Mouse (Mus musculus): ENCODE data around the gene RPS10-NUDT3. TPM values are rescaled to one million over a fixed set of nuclear protein-coding genes. Genes with fewer than 3 reads are reported as not detected.

The RPS10-NUDT3 gene
- not detected in 2 replicates for polyA plus RNA-seq (2016; fragmentation: Nextera tagmentation; extraction: Ambion mirVana)

DNA sequence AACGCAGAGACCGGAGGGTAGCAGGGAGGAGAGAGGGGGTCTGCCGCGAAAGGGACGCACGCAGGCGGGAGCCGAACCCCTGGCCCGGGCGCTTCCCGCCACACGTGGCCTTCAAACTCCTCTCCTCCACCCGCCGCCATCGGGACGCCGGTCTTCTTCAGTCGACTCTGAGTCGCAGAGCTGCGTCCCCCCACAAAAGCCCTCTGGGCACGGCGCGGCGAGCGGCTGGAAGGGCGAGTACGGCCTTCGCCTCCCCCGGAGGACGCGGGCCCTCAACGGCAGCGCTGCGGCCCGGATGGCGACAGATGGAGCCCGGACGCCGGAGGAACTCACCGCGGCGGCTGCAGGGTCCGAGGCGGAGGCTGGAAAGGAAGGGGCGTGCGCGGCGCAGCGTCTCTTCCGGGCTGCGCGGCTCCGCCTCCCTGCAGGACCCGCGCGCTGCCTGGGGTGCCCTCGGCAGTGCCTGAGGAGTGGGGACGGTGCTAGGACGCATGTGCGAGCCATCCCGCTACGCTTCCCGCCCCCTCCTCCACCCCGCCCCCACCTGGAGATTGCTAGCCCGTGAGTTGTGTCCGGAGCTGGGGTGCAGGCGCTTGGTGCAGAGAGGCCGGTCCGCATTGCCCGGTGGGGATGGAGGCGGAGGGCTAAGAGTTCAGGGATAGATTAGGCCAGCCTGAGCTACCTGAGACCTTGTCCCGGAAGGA is at the start of gene RPS10-NUDT3:
Gene RPS10-NUDT3 (minus strand): TSS at position 352 of the 704 bp plus-strand sequence.
- H3K4me1 ChIP-seq, result peaks cover 41% of the 10 kb centered on the region
- H3K27me3 ChIP-seq (ENCODE audit: low read depth, poor library complexity, severe bottlenecking), result no peaks in the 10 kb centered on the region
- no peaks in the 10 kb centered on the region for H3K9me3 ChIP-seq (replicated peaks)

DNA sequence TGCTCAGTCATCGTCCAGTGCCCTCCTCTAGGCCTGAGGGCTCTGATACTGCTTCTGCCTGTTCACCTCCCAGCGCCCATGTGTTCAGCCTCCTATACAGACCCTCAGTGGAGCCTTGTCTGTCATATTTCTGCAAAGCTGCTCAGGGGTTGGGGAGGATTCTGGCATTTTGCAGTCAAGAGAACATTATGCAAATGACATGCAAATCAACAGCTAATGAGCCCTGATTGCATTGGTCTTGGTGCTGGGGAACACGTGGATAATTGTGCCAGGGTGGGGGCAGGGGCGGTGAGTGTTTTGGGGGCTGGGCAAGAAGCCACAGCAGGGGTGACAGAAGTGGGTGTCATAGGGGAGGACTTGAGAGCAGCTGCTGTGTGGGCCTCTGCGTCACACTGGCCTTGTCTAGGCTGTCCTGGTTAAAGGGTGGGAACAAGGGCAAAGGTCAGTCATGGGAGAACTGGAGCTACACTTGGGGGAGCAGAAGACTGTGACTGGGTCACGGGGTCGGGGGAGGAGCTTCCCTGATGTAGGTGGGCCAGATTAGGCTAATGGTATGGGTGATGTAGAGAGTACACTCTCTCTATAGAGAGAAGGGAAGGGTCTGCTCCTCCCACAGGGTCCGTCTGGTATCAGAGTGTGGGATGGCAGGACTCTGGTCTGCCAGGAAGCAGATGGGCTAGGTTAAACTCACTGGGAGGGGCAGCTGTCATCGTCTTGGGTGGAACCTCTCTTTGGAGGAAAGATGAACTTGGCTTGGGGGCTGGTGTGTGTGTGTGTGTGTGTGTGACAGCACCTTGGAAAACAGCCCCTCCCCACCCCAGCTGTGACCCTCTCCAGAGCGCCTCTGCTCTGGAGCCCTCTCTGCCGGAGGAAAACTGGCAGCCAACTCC is 44.1 kb upstream of the RPS10-NUDT3 start:
- H3K36me3 ChIP-seq, result no peaks in the 10 kb centered on the region
- DNase-seq (ENCODE audit: low spot score), result no peak
- 45% methylated on average over 11 of the region's 11 CpGs for WGBS
- H3K9me3 ChIP-seq (replicated peaks), result no peaks in the 10 kb centered on the region
- H3K4me3 ChIP-seq, result no peak overlapping the region
- peaks cover 18% of the 10 kb centered on the region for H3K27me3 ChIP-seq (ENCODE audit: low read depth, poor library complexity, severe bottlenecking)
- H3K27ac ChIP-seq (replicated peaks), result peak overlapping the region; percentile 52
- peaks cover 31% of the 10 kb centered on the region for H3K4me1 ChIP-seq

More for the DNA sequence above, at the start of gene RPS10-NUDT3:
- under 1% methylated on average over 72 of the region's 72 CpGs for WGBS
- Histone ChIP-seq H3K36me3 (peaks cover 43% of the 10 kb centered on the region), H3K27ac (replicated peaks) (peak within 1 kb of the TSS; percentile 96), H3K4me3 (peak within 1 kb of the TSS; percentile 82)
- DNase-seq (ENCODE audit: low spot score), result peak; percentile 95

GRCm38 (mm10) chr17:27677756-27678155 is 42.7 kb upstream of the RPS10-NUDT3 start:
- no peak for DNase-seq (ENCODE audit: low spot score)
- WGBS, result 91% methylated on average over 5 of the region's 5 CpGs
- Histone ChIP-seq H3K27ac (replicated peaks) (no peak overlapping the region), H3K9me3 (replicated peaks) (no peaks in the 10 kb centered on the region), H3K4me1 (peaks cover 31% of the 10 kb centered on the region), H3K36me3 (no peaks in the 10 kb centered on the region), H3K4me3 (no peak overlapping the region), H3K27me3 (ENCODE audit: low read depth, poor library complexity, severe bottlenecking) (peaks cover 4% of the 10 kb centered on the region; the same call in 1 of the 2 replicates)

- no peaks in the 10 kb centered on the region for H3K27me3 ChIP-seq (ENCODE audit: low read depth, poor library complexity, severe bottlenecking)
- WGBS, result 73% methylated on average over 7 of the region's 7 CpGs
- no peak overlapping the region for H3K4me3 ChIP-seq
- no peak for DNase-seq (ENCODE audit: low spot score)
- no peaks in the 10 kb centered on the region for H3K9me3 ChIP-seq (replicated peaks)
- peaks cover 31% of the 10 kb centered on the region for H3K4me1 ChIP-seq
- no peak overlapping the region for H3K27ac ChIP-seq (replicated peaks)
- no peaks in the 10 kb centered on the region for H3K36me3 ChIP-seq
These were observed 41.2 kb upstream of the RPS10-NUDT3 start for GRCm38 (mm10) chr17:27676270-27676669.

GRCm38 (mm10) chr17:27675453-27675852 is 40.4 kb upstream of the RPS10-NUDT3 start:
- DNase-seq (ENCODE audit: low spot score), result no peak
- H3K27ac ChIP-seq (replicated peaks), result no peak overlapping the region
- H3K36me3 ChIP-seq, result no peaks in the 10 kb centered on the region
- no peaks in the 10 kb centered on the region for H3K27me3 ChIP-seq (ENCODE audit: low read depth, poor library complexity, severe bottlenecking)
- peaks cover 31% of the 10 kb centered on the region for H3K4me1 ChIP-seq
- WGBS, result 74% methylated on average over 9 of the region's 9 CpGs
- no peak overlapping the region for H3K4me3 ChIP-seq
- no peaks in the 10 kb centered on the region for H3K9me3 ChIP-seq (replicated peaks)

GRCm38 (mm10) chr17:27673945-27674344 is 38.9 kb upstream of the RPS10-NUDT3 start:
- no peak for DNase-seq (ENCODE audit: low spot score)
- no peaks in the 10 kb centered on the region for H3K9me3 ChIP-seq (replicated peaks)
- H3K27me3 ChIP-seq (ENCODE audit: low read depth, poor library complexity, severe bottlenecking), result no peaks in the 10 kb centered on the region
- peaks cover 18% of the 10 kb centered on the region for H3K4me1 ChIP-seq
- no peak overlapping the region for H3K27ac ChIP-seq (replicated peaks)
- no peaks in the 10 kb centered on the region for H3K36me3 ChIP-seq
- H3K4me3 ChIP-seq, result no peak overlapping the region
- WGBS, result 90% methylated on average over 7 of the region's 7 CpGs

DNA sequence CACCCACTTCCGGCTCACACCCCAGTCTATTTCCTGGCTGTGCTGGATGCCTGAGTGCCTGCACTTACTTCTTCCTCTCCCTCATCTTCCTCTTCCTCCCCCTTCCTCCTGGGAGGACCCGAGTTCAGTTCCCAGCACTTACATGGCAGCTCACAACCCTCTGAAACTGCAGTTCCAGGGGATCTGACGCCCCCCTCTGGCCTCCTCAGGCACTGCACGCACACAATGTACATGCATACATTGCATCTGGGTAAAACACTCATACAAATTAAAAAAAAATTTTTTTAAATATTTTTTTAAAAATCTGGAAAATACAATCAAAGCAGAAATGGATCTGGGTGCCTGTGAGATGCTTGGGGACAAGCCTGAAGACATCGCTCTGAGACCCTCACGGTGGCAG is 36.7 kb upstream of the RPS10-NUDT3 start:
- Histone ChIP-seq H3K9me3 (replicated peaks) (no peaks in the 10 kb centered on the region), H3K27me3 (ENCODE audit: low read depth, poor library complexity, severe bottlenecking) (no peaks in the 10 kb centered on the region), H3K27ac (replicated peaks) (no peak overlapping the region), H3K4me1 (peaks cover 11% of the 10 kb centered on the region; the same call in 1 of the 2 replicates), H3K36me3 (no peaks in the 10 kb centered on the region), H3K4me3 (no peak overlapping the region)
- 83% methylated on average over 6 of the region's 6 CpGs for whole genome bisulfite sequencing
- no peak for DNase-seq (ENCODE audit: low spot score)

- Histone ChIP-seq H3K4me1 (peaks cover 19% of the 10 kb centered on the region), H3K36me3 (no peaks in the 10 kb centered on the region), H3K27me3 (ENCODE audit: low read depth, poor library complexity, severe bottlenecking) (peaks cover 41% of the 10 kb centered on the region), H3K27ac (replicated peaks) (no peak overlapping the region), H3K4me3 (no peak overlapping the region), H3K9me3 (replicated peaks) (no peaks in the 10 kb centered on the region)
- DNase-seq (ENCODE audit: low spot score), result no peak
- WGBS, result 79% methylated on average over 7 of the region's 7 CpGs
These were observed 23.7 kb upstream of the RPS10-NUDT3 start for GRCm38 (mm10) chr17:27658767-27659166.

DNA sequence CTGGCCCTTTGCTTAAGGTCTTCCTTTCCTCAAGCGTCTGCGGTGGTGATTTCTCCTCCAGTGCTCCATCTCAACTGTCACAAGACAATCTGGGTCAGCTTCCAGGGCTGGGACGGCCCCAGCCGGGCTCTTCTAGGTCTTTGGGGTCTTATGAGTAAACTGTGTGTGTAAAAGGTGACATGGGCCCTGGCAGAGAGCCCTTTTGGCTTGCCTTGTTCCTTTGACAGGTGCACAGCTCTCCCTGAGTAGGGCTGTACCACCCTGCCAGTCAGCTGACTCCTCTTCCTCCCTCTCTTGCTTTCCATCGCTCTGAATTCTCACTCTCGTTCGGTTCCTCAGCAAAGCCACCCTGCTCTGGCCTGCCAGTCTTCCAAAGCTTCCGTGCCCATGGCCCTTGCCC is 22.1 kb upstream of the RPS10-NUDT3 start:
- Histone ChIP-seq H3K36me3 (no peaks in the 10 kb centered on the region), H3K9me3 (replicated peaks) (no peaks in the 10 kb centered on the region), H3K4me3 (no peak overlapping the region), H3K27ac (replicated peaks) (no peak overlapping the region), H3K27me3 (ENCODE audit: low read depth, poor library complexity, severe bottlenecking) (peaks cover 44% of the 10 kb centered on the region), H3K4me1 (peaks cover 19% of the 10 kb centered on the region)
- no peak for DNase-seq (ENCODE audit: low spot score)
- 82% methylated on average over 8 of the region's 8 CpGs for WGBS

DNA sequence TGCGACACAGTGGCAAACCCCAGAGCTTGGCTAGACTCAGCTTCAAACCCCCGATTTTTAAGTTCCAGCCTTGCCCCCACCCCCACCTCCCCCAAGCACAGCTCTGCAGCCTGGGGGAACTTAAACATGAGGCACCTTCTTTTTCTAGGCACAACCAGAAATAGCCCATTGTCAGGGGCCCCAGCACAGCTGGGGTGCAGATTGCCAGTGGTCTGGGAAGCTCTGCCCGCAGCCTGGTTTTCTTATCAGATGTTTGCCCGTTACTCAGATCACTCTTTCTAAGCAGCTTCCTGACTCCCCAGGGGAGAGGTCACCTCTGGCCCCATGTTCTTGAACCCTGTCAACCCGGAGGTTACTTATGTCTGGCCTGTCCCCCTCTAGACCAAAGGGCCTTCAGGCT is 21.4 kb upstream of the RPS10-NUDT3 start:
- Histone ChIP-seq H3K36me3 (no peaks in the 10 kb centered on the region), H3K4me3 (peak overlapping the region; percentile 69), H3K4me1 (peaks cover 19% of the 10 kb centered on the region), H3K9me3 (replicated peaks) (no peaks in the 10 kb centered on the region), H3K27ac (replicated peaks) (no peak overlapping the region), H3K27me3 (ENCODE audit: low read depth, poor library complexity, severe bottlenecking) (peaks cover 44% of the 10 kb centered on the region)
- 23% methylated on average over 5 of the region's 5 CpGs for WGBS
- DNase-seq (ENCODE audit: low spot score), result no peak

GRCm38 (mm10) chr17:27656011-27656399 is 21.0 kb upstream of the RPS10-NUDT3 start:
- Histone ChIP-seq H3K27ac (replicated peaks) (peak overlapping the region; percentile 72), H3K9me3 (replicated peaks) (no peaks in the 10 kb centered on the region), H3K4me3 (peak overlapping the region; percentile 69), H3K36me3 (no peaks in the 10 kb centered on the region), H3K4me1 (peaks cover 19% of the 10 kb centered on the region), H3K27me3 (ENCODE audit: low read depth, poor library complexity, severe bottlenecking) (peaks cover 44% of the 10 kb centered on the region)
- DNase-seq (ENCODE audit: low spot score), result no peak
- 8% methylated on average over 14 of the region's 14 CpGs for WGBS

- Histone ChIP-seq H3K4me3 (peak within 1 kb of the TSS; percentile 69), H3K9me3 (replicated peaks) (no peaks in the 10 kb centered on the region), H3K4me1 (peaks cover 19% of the 10 kb centered on the region), H3K27ac (replicated peaks) (peak within 1 kb of the TSS; percentile 72), H3K27me3 (ENCODE audit: low read depth, poor library complexity, severe bottlenecking) (peaks cover 48% of the 10 kb centered on the region), H3K36me3 (no peaks in the 10 kb centered on the region)
- 1% methylated on average over 65 of the region's 65 CpGs for WGBS
- peak; percentile 60 for DNase-seq (ENCODE audit: low spot score)
These were observed 20.3 kb upstream of the RPS10-NUDT3 start, which contains the start of gene Pacsin1 for GRCm38 (mm10) chr17:27655089-27656010. Gene Pacsin1 (plus strand): TSS chr17:27655509.

All from midbrain, embryonic 10.5 days (tissue).